Mouse (Mus musculus) forebrain, embryonic 14.5 days (tissue): ENCODE measurements around the gene Gria1. TPM values are rescaled to one million over a fixed set of nuclear protein-coding genes. Genes with fewer than 3 reads are reported as not detected.

ENCODE experiments used
- ATAC-seq: fragments of 200-750 bp; cut with Nextera tagmentation; 2 replicates; pipeline ENCODE4 v1.8.0; 2017; ENCODE audit warnings: mild to moderate bottlenecking, moderate library complexity
- DNase-seq: peaks from one replicate; pipeline ENCODE4 v3.0.0-alpha.2; 2015; ENCODE audit warnings: low spot score
- H3K27ac ChIP-seq: fragments of 300-500 bp; sonication (generic); 2 replicates; pipeline ENCODE4 v1.5.1; 2014; ENCODE audit warnings: low read depth, mild to moderate bottlenecking, control low read depth, low read length, moderate library complexity
- H3K27me3 ChIP-seq: fragments of 300-500 bp; sonication (generic); replicated peaks from 2 replicates; pipeline ENCODE4 v1.6.1; 2014; ENCODE audit warnings: low read length, control low read depth, mixed read lengths; ENCODE audit not compliant: control insufficient read depth, insufficient read depth
- H3K36me3 ChIP-seq: fragments of 300-500 bp; sonication (generic); 2 replicates; pipeline ENCODE4 v1.6.1; 2014; ENCODE audit warnings: low read length, control low read depth; ENCODE audit not compliant: control insufficient read depth, insufficient read depth
- H3K4me1 ChIP-seq: fragments of 300-500 bp; sonication (generic); 2 replicates; pipeline ENCODE4 v1.6.1; 2014; ENCODE audit warnings: antibody characterized with exemption, low read length, control low read depth; ENCODE audit not compliant: control insufficient read depth, insufficient read depth
- H3K4me2 ChIP-seq: fragments of 300-500 bp; sonication (generic); 2 replicates; pipeline ENCODE4 v1.6.1; 2014; ENCODE audit warnings: mild to moderate bottlenecking, control low read depth, low read length
- H3K4me3 ChIP-seq: fragments of 300-500 bp; sonication (generic); 2 replicates; pipeline ENCODE4 v1.5.1; 2014; ENCODE audit warnings: low read depth, low read length, control low read depth
- H3K9ac ChIP-seq: fragments of 300-500 bp; sonication (generic); 2 replicates; pipeline ENCODE4 v1.6.1; 2014; ENCODE audit warnings: mild to moderate bottlenecking, low read length, control low read depth, moderate library complexity
- H3K9me3 ChIP-seq: fragments of 300-500 bp; sonication (generic); replicated peaks from 2 replicates; pipeline ENCODE4 v1.6.1; 2016; ENCODE audit warnings: low read length, control low read depth, mixed read lengths; ENCODE audit not compliant: control insufficient read depth
- WGBS: fragments of 180-500 bp; shearing (Covaris S2); extraction: QIAGEN DNeasy Blood & Tissue Kit; methylation state at CpG from one replicate; pipeline ENCODE4 v1.1.7; 2014; 5-methylcytosine and 5-hydroxymethylcytosine counted together
- polyA plus RNA-seq: library from polyadenylated mRNA; unstranded; fragments of >200 nt; fragmentation: Nextera tagmentation; extraction: Ambion mirVana; gene quantifications from 2 replicates; pipeline ENCODE4 v1.2.1, GENCODE M21; 2014

Gria1 gene
- polyA plus RNA-seq, 1 experiment from 2014 or later: 22.1 TPM

GRCm38 (mm10) chr11:57306116-57306515 lies 294.9 kb downstream of the Gria1 start:
- WGBS: 88% methylated on average over 2 of the region's 2 CpGs
- ATAC-seq (no peak), DNase-seq (no peak)
- H3K36me3 ChIP-seq: no peaks in the 10 kb centered on the region
- no peak overlapping the region for H3K4me3 ChIP-seq
- H3K27ac ChIP-seq: no peak overlapping the region
- H3K27me3 ChIP-seq: no peaks in the 10 kb centered on the region
- H3K4me1 ChIP-seq: no peaks in the 10 kb centered on the region
- no peak overlapping the region for H3K4me2 ChIP-seq
- H3K9ac ChIP-seq: no peak overlapping the region
- H3K9me3 ChIP-seq: no peaks in the 10 kb centered on the region

GRCm38 (mm10) chr11:57306892-57307291 lies 295.7 kb downstream of the Gria1 start:
- no peaks in the 10 kb centered on the region for H3K27me3 ChIP-seq
- ATAC-seq (no peak), DNase-seq (no peak)
- no peak overlapping the region for H3K4me2 ChIP-seq
- no peaks in the 10 kb centered on the region for H3K4me1 ChIP-seq
- no peaks in the 10 kb centered on the region for H3K36me3 ChIP-seq
- no peak overlapping the region for H3K4me3 ChIP-seq
- H3K9me3 ChIP-seq: no peaks in the 10 kb centered on the region
- no peak overlapping the region for H3K27ac ChIP-seq
- WGBS: 100% methylated on average over 1 of the region's 1 CpGs
- no peak overlapping the region for H3K9ac ChIP-seq

- Histone ChIP-seq H3K4me2 (no peak overlapping the region), H3K9ac (no peak overlapping the region), H3K27ac (no peak overlapping the region), H3K4me3 (no peak overlapping the region), H3K4me1 (no peaks in the 10 kb centered on the region), H3K36me3 (no peaks in the 10 kb centered on the region), H3K27me3 (no peaks in the 10 kb centered on the region), H3K9me3 (no peaks in the 10 kb centered on the region)
- DNase-seq (peak; percentile 65), ATAC-seq (no peak)
- 32% methylated on average over 3 of the region's 3 CpGs for WGBS
Observed at GRCm38 (mm10) chr11:57317063-57317462, 305.9 kb downstream of the Gria1 start.

GRCm38 (mm10) chr11:57317478-57317877 lies 306.3 kb downstream of the Gria1 start:
- WGBS: 80% methylated on average over 13 of the region's 13 CpGs
- Histone ChIP-seq H3K27me3 (no peaks in the 10 kb centered on the region), H3K4me2 (no peak overlapping the region), H3K9ac (no peak overlapping the region), H3K4me1 (no peaks in the 10 kb centered on the region), H3K4me3 (no peak overlapping the region), H3K27ac (no peak overlapping the region), H3K9me3 (no peaks in the 10 kb centered on the region), H3K36me3 (no peaks in the 10 kb centered on the region)
- ATAC-seq: no peak
- DNase-seq: peak; percentile 33

- ATAC-seq: no peak
- Histone ChIP-seq H3K4me1 (no peaks in the 10 kb centered on the region), H3K4me2 (no peak overlapping the region)
Observed at GRCm38 (mm10) chr11:57319374-57319773, 308.2 kb downstream of the Gria1 start.

GRCm38 (mm10) chr11:57324099-57324498 lies 312.9 kb downstream of the Gria1 start:
- no peaks in the 10 kb centered on the region for H3K27me3 ChIP-seq

More at GRCm38 (mm10) chr11:57319374-57319773, 308.2 kb downstream of the Gria1 start:
- Histone ChIP-seq H3K4me3 (no peak overlapping the region), H3K9me3 (no peaks in the 10 kb centered on the region), H3K9ac (no peak overlapping the region), H3K27ac (no peak overlapping the region), H3K27me3 (no peaks in the 10 kb centered on the region), H3K36me3 (no peaks in the 10 kb centered on the region)
- DNase-seq: no peak
- 84% methylated on average over 3 of the region's 3 CpGs for WGBS

More at GRCm38 (mm10) chr11:57324099-57324498, 312.9 kb downstream of the Gria1 start:
- Histone ChIP-seq H3K4me1 (no peaks in the 10 kb centered on the region), H3K27ac (no peak overlapping the region), H3K9ac (no peak overlapping the region), H3K9me3 (no peaks in the 10 kb centered on the region), H3K4me2 (no peak overlapping the region), H3K36me3 (no peaks in the 10 kb centered on the region), H3K4me3 (no peak overlapping the region)
- 83% methylated on average over 4 of the region's 4 CpGs for WGBS
- DNase-seq (no peak), ATAC-seq (no peak)
